Mouse (Mus musculus) MEL (cell line): ENCODE measurements at regions not wholly inside any gene's neighbourhood (a gene's known extent, or its start where the extent isn't known, plus 50 kb on each side); places are given as distances from the start of the nearest gene placed in this dataset.

Experiments
- DNase-seq: peaks from one replicate; pipeline ENCODE4 v3.0.0; 2011; ENCODE audit warnings: low read depth, low spot score
- H3K27ac ChIP-seq: 2 replicates; pipeline ENCODE4 v1.5.1; 2012; ENCODE audit warnings: low read depth, mild to moderate bottlenecking, control low read depth, low read length, moderate library complexity; ENCODE audit not compliant: control insufficient read depth
- H3K27me3 ChIP-seq, 2 experiments: fragments of 150-350 bp in 1 of 2; sonication (generic) in 1 of 2; 2 replicates each; pipeline ENCODE4 v1.6.1; 2012; ENCODE audit warnings: low read length in 2 of 2, mild to moderate bottlenecking in 2 of 2, improper control_type of control experiment in 1 of 2, moderate library complexity in 1 of 2; ENCODE audit not compliant: insufficient read depth in 2 of 2, control insufficient read depth in 1 of 2
- H3K36me3 ChIP-seq, 2 experiments: 2 replicates each; pipeline ENCODE4 v1.6.1; 2012 to 2014; ENCODE audit warnings: low read length in 2 of 2, improper control_type of control experiment in 1 of 2, inconsistent platforms in 1 of 2, mild to moderate bottlenecking in 1 of 2; ENCODE audit not compliant: insufficient read depth in 2 of 2, control insufficient read depth in 1 of 2
- H3K4me1 ChIP-seq, 2 experiments: fragments of 150-350 bp in 1 of 2; sonication (generic) in 1 of 2; 2 replicates each; pipeline ENCODE4 v1.6.1; 2012; ENCODE audit warnings: low read length in 2 of 2, improper control_type of control experiment in 1 of 2, mild to moderate bottlenecking in 1 of 2; ENCODE audit not compliant: insufficient read depth in 2 of 2, control insufficient read depth in 1 of 2
- H3K4me3 ChIP-seq, 2 experiments: fragments of 150-350 bp in 1 of 2; sonication (generic) in 1 of 2; 2 replicates each; pipeline ENCODE4 v1.5.1; 2012; ENCODE audit warnings: low read depth in 2 of 2, low read length in 2 of 2, mild to moderate bottlenecking in 2 of 2, moderate library complexity in 2 of 2, control low read depth in 1 of 2, improper control_type of control experiment in 1 of 2; ENCODE audit not compliant: control insufficient read depth in 1 of 2, insufficient read depth in 1 of 2
- H3K79me2 ChIP-seq: 2 replicates; pipeline ENCODE4 v1.6.1; 2012; ENCODE audit warnings: mild to moderate bottlenecking, low read length, moderate library complexity; ENCODE audit not compliant: control insufficient read depth, poor library complexity, insufficient read depth
- H3K9ac ChIP-seq: 2 replicates; pipeline ENCODE4 v1.6.1; 2012; ENCODE audit warnings: low read depth, mild to moderate bottlenecking, control low read depth, low read length, moderate library complexity; ENCODE audit not compliant: control insufficient read depth, poor library complexity, severe bottlenecking
- H3K9me3 ChIP-seq: fragments of 150-350 bp; sonication (generic); replicated peaks from 2 replicates; pipeline ENCODE4 v1.6.1; 2012; ENCODE audit warnings: mild to moderate bottlenecking, low read length, improper control_type of control experiment, moderate library complexity; ENCODE audit not compliant: insufficient read depth
- BHLHE40 ChIP-seq: IDR thresholded peaks from 2 replicates; pipeline ENCODE4 v1.6.1; 2012; ENCODE audit warnings: low read depth, mild to moderate bottlenecking, inconsistent platforms, low read length, improper control_type of control experiment, borderline replicate concordance
- CHD2 ChIP-seq: IDR thresholded peaks from 2 replicates; pipeline ENCODE4 v1.6.1; 2011; ENCODE audit warnings: low read length, improper control_type of control experiment
- E2F4 ChIP-seq: IDR thresholded peaks from 2 replicates; pipeline ENCODE4 v1.6.1; 2011; ENCODE audit warnings: low read depth, low read length, improper control_type of control experiment, borderline replicate concordance
- ELF1 ChIP-seq: IDR thresholded peaks from 2 replicates; pipeline ENCODE4 v1.6.1; 2014; ENCODE audit warnings: low read depth, mild to moderate bottlenecking, inconsistent platforms, low read length, improper control_type of control experiment, moderate library complexity
- EP300 ChIP-seq, 2 experiments: IDR thresholded peaks; 2 replicates each; pipeline ENCODE4 v1.6.1; 2011; ENCODE audit warnings: improper control_type of control experiment in 2 of 2, low read length in 2 of 2, low read depth in 1 of 2, mild to moderate bottlenecking in 1 of 2
- GABPA ChIP-seq: IDR thresholded peaks from 2 replicates; pipeline ENCODE4 v1.6.1; 2012; ENCODE audit warnings: low read depth, mild to moderate bottlenecking, inconsistent platforms, low read length, improper control_type of control experiment, moderate library complexity
- GATA1 ChIP-seq: IDR thresholded peaks from 2 replicates; pipeline ENCODE4 v1.6.1; 2011; ENCODE audit warnings: low read depth, low read length, improper control_type of control experiment
- JUND ChIP-seq: IDR thresholded peaks from 2 replicates; pipeline ENCODE4 v1.6.1; 2011; ENCODE audit warnings: low read depth, mild to moderate bottlenecking, improper control_type of control experiment, low read length
- KAT2A ChIP-seq: conservative IDR thresholded peaks from 2 replicates; pipeline ENCODE4 v1.6.1; 2012; ENCODE audit warnings: low read depth, low read length, improper control_type of control experiment, inconsistent platforms
- MEF2A ChIP-seq: IDR thresholded peaks from 2 replicates; pipeline ENCODE4 v1.6.1; 2014; ENCODE audit warnings: low read depth, mild to moderate bottlenecking, inconsistent platforms, low read length, improper control_type of control experiment; ENCODE audit not compliant: poor library complexity, insufficient replicate concordance, severe bottlenecking; ENCODE audit errors: extremely low read depth
- MXI1 ChIP-seq: IDR thresholded peaks from 2 replicates; pipeline ENCODE4 v1.6.1; 2011; ENCODE audit warnings: mild to moderate bottlenecking, low read depth, low read length, improper control_type of control experiment
- NELFE ChIP-seq: IDR thresholded peaks from 2 replicates; pipeline ENCODE4 v1.6.1; 2011; ENCODE audit warnings: low read depth, low read length, improper control_type of control experiment
- POLR2AphosphoS2 ChIP-seq: IDR thresholded peaks from 2 replicates; pipeline ENCODE4 v1.6.1; 2011; ENCODE audit warnings: low read length, improper control_type of control experiment
- POLR2AphosphoS5 ChIP-seq: IDR thresholded peaks from 2 replicates; pipeline ENCODE4 v1.6.1; 2012; ENCODE audit warnings: low read depth, borderline replicate concordance, mild to moderate bottlenecking, inconsistent platforms, low read length, moderate library complexity, mixed read lengths
- RAD21 ChIP-seq: IDR thresholded peaks from 2 replicates; pipeline ENCODE4 v1.6.1; 2011; ENCODE audit warnings: mild to moderate bottlenecking, low read depth, low read length, improper control_type of control experiment
- SIN3A ChIP-seq: IDR thresholded peaks from 2 replicates; pipeline ENCODE4 v1.6.1; 2012; ENCODE audit warnings: low read length, improper control_type of control experiment, inconsistent platforms
- TAL1 ChIP-seq: IDR thresholded peaks from 2 replicates; pipeline ENCODE4 v1.6.1; 2012; ENCODE audit warnings: mild to moderate bottlenecking, inconsistent platforms, low read length, moderate library complexity, mixed read lengths
- TCF12 ChIP-seq: IDR thresholded peaks from 2 replicates; pipeline ENCODE4 v1.6.1; 2014; ENCODE audit warnings: low read depth, mild to moderate bottlenecking, inconsistent platforms, low read length, improper control_type of control experiment, moderate library complexity
- USF1 ChIP-seq: IDR thresholded peaks from 2 replicates; pipeline ENCODE4 v1.6.1; 2014; ENCODE audit warnings: low read depth, mild to moderate bottlenecking, inconsistent platforms, low read length, improper control_type of control experiment, moderate library complexity
- USF2 ChIP-seq, 2 experiments: IDR thresholded peaks; 2 replicates each; pipeline ENCODE4 v1.6.1; 2011 to 2012; ENCODE audit warnings: improper control_type of control experiment in 2 of 2, low read length in 2 of 2, borderline replicate concordance in 1 of 2, inconsistent platforms in 1 of 2, low read depth in 1 of 2, mild to moderate bottlenecking in 1 of 2; ENCODE audit not compliant: insufficient read depth in 1 of 2
- ZC3H11A ChIP-seq: IDR thresholded peaks from 2 replicates; pipeline ENCODE4 v1.6.1; 2012; ENCODE audit warnings: low read depth, mild to moderate bottlenecking, inconsistent platforms, low read length, improper control_type of control experiment

DNA sequence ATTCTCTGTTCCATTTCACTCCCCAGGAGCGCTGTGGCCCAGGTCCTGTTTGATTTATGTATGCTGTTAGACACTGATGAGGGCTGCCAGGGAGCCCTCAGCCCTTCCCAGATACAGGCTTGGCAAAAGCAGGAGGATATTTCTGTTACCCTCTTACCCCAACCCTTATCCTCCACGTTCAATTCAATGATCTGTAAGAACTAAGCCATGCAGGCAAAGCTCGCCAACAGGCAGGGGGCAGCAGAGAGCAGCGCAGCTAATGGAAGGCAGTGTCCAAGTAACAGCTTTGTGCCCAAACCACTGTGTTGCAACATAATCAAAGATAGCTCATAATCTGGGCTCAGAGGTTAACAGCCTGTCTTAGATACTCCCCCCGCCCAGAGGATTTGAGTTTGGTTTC, 166.8 kb upstream of the Eif4g2 start (continued):
- no peak for TF ChIP-seq TAL1
- no peak for TF ChIP-seq BHLHE40
- TF ChIP-seq, all 39 proteins: peak for 4

DNA sequence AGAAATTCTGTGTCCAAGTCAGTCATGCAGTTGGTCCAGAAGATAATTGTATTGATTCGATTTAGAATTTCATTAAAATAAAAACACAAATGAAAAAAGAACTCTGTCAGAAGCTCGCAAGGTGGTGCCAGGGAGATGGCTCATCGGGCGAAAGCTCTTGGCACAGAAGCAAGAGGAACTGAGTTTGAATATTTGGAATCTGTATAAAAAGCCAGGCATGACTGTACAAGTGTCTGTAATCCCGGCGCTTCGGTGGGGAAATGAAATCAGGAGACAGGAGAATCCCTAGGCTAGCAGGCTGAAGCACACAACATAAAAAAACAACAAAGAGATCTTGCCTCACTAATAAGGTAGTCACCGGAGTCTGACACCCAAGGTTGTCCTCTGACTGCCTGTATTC, 162.7 kb upstream of the Eif4g2 start:
- Histone ChIP-seq H3K9ac (no peak overlapping the region), H3K27ac (no peak overlapping the region), H3K4me3 (no peak overlapping the region), H3K36me3 (no peaks in the 10 kb centered on the region), H3K4me1 (no peaks in the 10 kb centered on the region), H3K79me2 (no peaks in the 10 kb centered on the region), H3K27me3 (no peaks in the 10 kb centered on the region), H3K9me3 (no peaks in the 10 kb centered on the region)
- no peak for DNase-seq
- TF ChIP-seq E2F4 (no peak), ELF1 (no peak), NELFE (no peak), JUND (no peak), USF1 (no peak), CHD2 (no peak), GATA1 (no peak), POLR2AphosphoS5 (no peak), POLR2AphosphoS2 (no peak), TCF12 (no peak), EP300 (IDR thresholded peaks at IDR 0.05; ENCODE audit: low read depth in 1 of 2, low read length in 2 of 2) (no peak)

DNA sequence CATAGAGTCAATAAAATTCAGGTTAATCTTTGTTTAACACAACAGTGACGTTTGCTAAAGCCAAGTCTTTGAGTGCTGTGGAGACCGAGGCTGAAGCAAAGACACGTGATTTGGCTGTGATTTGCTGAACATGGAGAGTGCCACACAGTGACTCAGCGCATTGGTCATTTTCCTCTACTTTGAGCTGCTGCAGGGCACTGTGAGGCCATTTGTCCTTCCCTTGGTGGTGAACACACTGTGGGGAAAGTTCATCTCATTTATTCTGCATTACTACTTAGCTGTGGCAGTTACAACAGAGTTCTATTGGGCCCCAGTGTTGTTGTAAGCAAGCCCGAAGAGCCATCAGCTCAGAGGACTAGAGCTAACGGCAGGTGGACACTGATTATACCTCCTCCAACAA, 162.2 kb upstream of the Eif4g2 start:
- Histone ChIP-seq H3K9me3 (no peaks in the 10 kb centered on the region), H3K9ac (no peak overlapping the region), H3K27me3 (no peaks in the 10 kb centered on the region), H3K27ac (no peak overlapping the region), H3K79me2 (no peaks in the 10 kb centered on the region), H3K4me1 (no peaks in the 10 kb centered on the region), H3K36me3 (no peaks in the 10 kb centered on the region), H3K4me3 (no peak overlapping the region)
- TF ChIP-seq ZC3H11A: no peak
- no peak for TF ChIP-seq USF2 (IDR thresholded peaks at IDR 0.05; ENCODE audit: borderline replicate concordance in 1 of 2, insufficient read depth in 1 of 2, low read depth in 1 of 2, low read length in 2 of 2)
- TF ChIP-seq MXI1: no peak
- no peak for TF ChIP-seq KAT2A
- TF ChIP-seq EP300 (IDR thresholded peaks at IDR 0.05; ENCODE audit: low read depth in 1 of 2, low read length in 2 of 2): no peak
- no peak for TF ChIP-seq GABPA
- no peak for TF ChIP-seq TCF12
- no peak for TF ChIP-seq MEF2A
- no peak for TF ChIP-seq RAD21
- TF ChIP-seq CHD2: no peak
- no peak for TF ChIP-seq GATA1
- no peak for TF ChIP-seq SIN3A
- DNase-seq: no peak
